Comparison of ENCODE assay signal across 12 mouse cellular contexts in the genomic region with DNA sequence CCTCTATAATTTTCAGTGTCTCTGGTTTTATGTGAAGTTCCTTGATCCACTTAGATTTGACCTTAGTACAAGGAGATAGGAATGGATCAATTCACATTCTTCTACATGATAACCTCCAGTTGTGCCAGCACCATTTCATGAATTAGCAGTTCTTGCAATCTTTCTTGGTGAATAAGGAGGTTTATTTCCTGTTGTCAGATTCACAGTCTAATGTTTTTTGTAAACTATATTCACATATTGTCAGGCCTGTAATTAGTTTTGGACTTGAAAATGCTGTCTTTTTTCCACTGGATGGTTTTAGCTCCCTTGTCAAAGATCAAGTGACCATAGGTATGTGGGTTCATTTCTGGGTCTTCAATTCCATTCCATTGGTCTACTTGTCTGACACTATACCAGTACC. TPM values are rescaled to one million over a fixed set of nuclear protein-coding genes. Genes with fewer than 3 reads are reported as not detected.
A peak's percentile ranks its signal among the peaks of the same experiment; 100 is the strongest.
DNase-seq lines count a peak whose midpoint lies in the region; ATAC-seq and TF ChIP-seq lines count a peak whose summit lies in the region.
"Not testable (repeated sequence)": the region's sequence is repeated elsewhere in the genome, so short reads cannot be mapped to it uniquely, and the experiment has no call there.
"Had no signal": no experiment of that assay in that cellular context is flagged by ENCODE, and none has a peak within 500 bp of the region (broad histone marks: within the 10 kb centered on the region; RNA-seq: fewer than 3 reads in every experiment).

No protein-coding gene starts in this region.

- not testable (repeated sequence) for H3K9me3 ChIP-seq in forebrain, embryonic 12.5 days; heart, embryonic 14.5 days (ENCODE audit: control insufficient read depth, low read length); hindbrain, postnatal 0 days (ENCODE audit: low read length); limb, embryonic 12.5 days; lung, embryonic 14.5 days (ENCODE audit: low read depth, low read length); midbrain, embryonic 15.5 days; stomach, embryonic 15.5 days

- not testable (repeated sequence) for H3K4me3 ChIP-seq in forebrain, embryonic 12.5 days (replicated peaks); heart, embryonic 14.5 days (ENCODE audit: control insufficient read depth in 1 of 2, insufficient read depth in 1 of 2, low read depth in 1 of 2, low read length in 2 of 2); hindbrain, postnatal 0 days (ENCODE audit: low read length); limb, embryonic 12.5 days (replicated peaks); lung, embryonic 14.5 days (ENCODE audit: low read depth, low read length); midbrain, embryonic 15.5 days; stomach, embryonic 15.5 days (replicated peaks)

- not testable (repeated sequence) for H3K4me2 ChIP-seq in forebrain, embryonic 12.5 days; heart, embryonic 14.5 days (ENCODE audit: low read length); hindbrain, postnatal 0 days (ENCODE audit: low read depth, low read length); limb, embryonic 12.5 days; lung, embryonic 14.5 days; midbrain, embryonic 15.5 days; stomach, embryonic 15.5 days

- ATAC-seq in activated CD4-positive, CD25-positive, alpha-beta regulatory T cell, adult 4 months, result peak; percentile 100
- peak; percentile 100 for ATAC-seq in forebrain, embryonic 12.5 days (ENCODE audit: low FRiP score)
- peak; percentile 100 for ATAC-seq in heart, embryonic 14.5 days (ENCODE audit: insufficient number of reproducible peaks, insufficient read depth, low FRiP score, low read depth)
- ATAC-seq in hindbrain, postnatal 0 days, result peak; percentile 100
- ATAC-seq in limb, embryonic 12.5 days (ENCODE audit: insufficient number of reproducible peaks, insufficient read depth, low FRiP score, low TSS enrichment, low read depth), result peak; percentile 100
- peak; percentile 100 for ATAC-seq in lung, embryonic 14.5 days (ENCODE audit: insufficient read depth)
- ATAC-seq in midbrain, embryonic 15.5 days (replicated peaks), result peak; percentile 100
- peak; percentile 100 for ATAC-seq in stomach, embryonic 15.5 days (ENCODE audit: insufficient read depth, low FRiP score, low read depth)

- not testable (repeated sequence) for H3K27ac ChIP-seq in forebrain, embryonic 12.5 days; heart, embryonic 14.5 days (replicated peaks in 1 of 2; ENCODE audit: control insufficient read depth in 1 of 2, insufficient read depth in 1 of 2, low read depth in 2 of 2, low read length in 2 of 2); hindbrain, postnatal 0 days; limb, embryonic 12.5 days; lung, embryonic 14.5 days (ENCODE audit: low read depth); midbrain, embryonic 15.5 days; stomach, embryonic 15.5 days

- H3K9ac ChIP-seq in forebrain, embryonic 12.5 days; heart, embryonic 14.5 days (ENCODE audit: low read length); hindbrain, postnatal 0 days (replicated peaks; ENCODE audit: low read length); limb, embryonic 12.5 days (replicated peaks); lung, embryonic 14.5 days; midbrain, embryonic 15.5 days; stomach, embryonic 15.5 days: not testable (repeated sequence)

- not testable (repeated sequence) for H3K36me3 ChIP-seq in forebrain, embryonic 12.5 days (replicated peaks); heart, embryonic 14.5 days (ENCODE audit: control insufficient read depth, insufficient read depth, low read length); hindbrain, postnatal 0 days (ENCODE audit: insufficient read depth, low read length); limb, embryonic 12.5 days; lung, embryonic 14.5 days (ENCODE audit: insufficient read depth); midbrain, embryonic 15.5 days (replicated peaks); stomach, embryonic 15.5 days

- not testable (repeated sequence) for H3K4me1 ChIP-seq in forebrain, embryonic 12.5 days; heart, embryonic 14.5 days (ENCODE audit: control insufficient read depth in 2 of 2, insufficient read depth in 2 of 2, low read length in 2 of 2); hindbrain, postnatal 0 days (ENCODE audit: insufficient read depth, low read length); limb, embryonic 12.5 days (replicated peaks); lung, embryonic 14.5 days (ENCODE audit: insufficient read depth); midbrain, embryonic 15.5 days; stomach, embryonic 15.5 days

- not testable (repeated sequence) for H3K27me3 ChIP-seq in forebrain, embryonic 12.5 days; heart, embryonic 14.5 days (ENCODE audit: control insufficient read depth, insufficient read depth, low read length); hindbrain, postnatal 0 days (ENCODE audit: insufficient read depth, low read length); limb, embryonic 12.5 days; lung, embryonic 14.5 days (ENCODE audit: insufficient read depth, low read length); midbrain, embryonic 15.5 days (replicated peaks); stomach, embryonic 15.5 days (replicated peaks)

- not testable (repeated sequence) for TF ChIP-seq CTCF in hindbrain, postnatal 0 days (IDR thresholded peaks at IDR 0.05; ENCODE audit: low read depth); lung, embryonic 14.5 days (IDR thresholded peaks at IDR 0.05; ENCODE audit: low read depth)

- DNase-seq in hindbrain, postnatal 0 days (ENCODE audit: low spot score); lung, embryonic 14.5 days: not testable (repeated sequence)

RNA-seq across cellular contexts. Expression of a gene that starts 13.0 kb away (rescaled TPM):
- polyA plus RNA-seq in activated CD4-positive, CD25-positive, alpha-beta regulatory T cell, adult 4 months (2017; shearing (Covaris generic)), result 1 to 10 TPM in 1 of 2 experiments, not detected in 1; 1.7 TPM
- 0.05 TPM in 1 of 2 replicates, not detected in the other for polyA plus RNA-seq in forebrain, embryonic 12.5 days (2016; fragmentation: Nextera tagmentation; extraction: Ambion mirVana)
- not detected in 2 replicates for polyA plus RNA-seq in heart, embryonic 14.5 days (2014; fragmentation: Nextera tagmentation; extraction: Ambion mirVana)
- not detected in 2 replicates for total RNA-seq in hindbrain, postnatal 0 days (2014; rRNA removed)
- 0.10 TPM in 1 of 2 replicates, not detected in the other for polyA plus RNA-seq in hindbrain, postnatal 0 days (2015; fragmentation: Nextera tagmentation; extraction: Ambion mirVana)
- polyA plus RNA-seq in limb, embryonic 12.5 days (2016; fragmentation: Nextera tagmentation; extraction: Ambion mirVana), result not detected in 2 replicates
- polyA plus RNA-seq in lung, embryonic 14.5 days (2014; fragmentation: Nextera tagmentation; extraction: Ambion mirVana), result 0.22 TPM in 1 of 2 replicates, not detected in the other
- polyA plus RNA-seq in midbrain, embryonic 15.5 days (2015; fragmentation: Nextera tagmentation; extraction: Ambion mirVana), result not detected in 2 replicates
- 0.48 and 1.0 TPM in 2 replicates for polyA plus RNA-seq in stomach, embryonic 15.5 days (2015; fragmentation: Nextera tagmentation; extraction: Ambion mirVana)
- total RNA-seq: gastrocnemius, adult 2 months; heart, adult 8-10 months; left cerebral cortex, adult 18-20 months had no signal
- polyA plus RNA-seq: erythroblast, embryonic 14.5 days had no signal

RNA-seq across cellular contexts. Expression of a gene that starts 24.8 kb away (rescaled TPM):
- not detected for polyA plus RNA-seq in activated CD4-positive, CD25-positive, alpha-beta regulatory T cell, adult 4 months (2017; shearing (Covaris generic))
- polyA plus RNA-seq in forebrain, embryonic 12.5 days (2016; fragmentation: Nextera tagmentation; extraction: Ambion mirVana), result not detected in 2 replicates
- polyA plus RNA-seq in heart, embryonic 14.5 days (2014; fragmentation: Nextera tagmentation; extraction: Ambion mirVana), result not detected in 2 replicates
- total RNA-seq in hindbrain, postnatal 0 days (2014; rRNA removed), result not detected in 2 replicates
- polyA plus RNA-seq in hindbrain, postnatal 0 days (2015; fragmentation: Nextera tagmentation; extraction: Ambion mirVana), result 0.04 TPM in 1 of 2 replicates, not detected in the other
- polyA plus RNA-seq in limb, embryonic 12.5 days (2016; fragmentation: Nextera tagmentation; extraction: Ambion mirVana), result not detected in 2 replicates
- not detected in 2 replicates for polyA plus RNA-seq in lung, embryonic 14.5 days (2014; fragmentation: Nextera tagmentation; extraction: Ambion mirVana)
- not detected in 2 replicates for polyA plus RNA-seq in midbrain, embryonic 15.5 days (2015; fragmentation: Nextera tagmentation; extraction: Ambion mirVana)
- polyA plus RNA-seq in stomach, embryonic 15.5 days (2015; fragmentation: Nextera tagmentation; extraction: Ambion mirVana), result 0.94 and 1.5 TPM in 2 replicates
- total RNA-seq: gastrocnemius, adult 2 months had no signal
- polyA plus RNA-seq: erythroblast, embryonic 14.5 days had no signal
